Mouse (Mus musculus): Measurements from ENCODE around the gene Ttc39d. TPM values are rescaled to one million over a fixed set of nuclear protein-coding genes. Genes with fewer than 3 reads are reported as not detected.
A peak's percentile ranks its signal among the peaks of the same experiment; 100 is the strongest.

Gene Ttc39d
- not detected for total RNA-seq (2018; cell fraction: chromatin; rRNA removed)
- under 1 TPM in 1 of 26 experiments, not detected in 25; 0.05 TPM for total RNA-seq (2018; cell fraction: cytosol; rRNA removed)
- total RNA-seq (2018; cell fraction: nucleus; rRNA removed), result under 1 TPM in 1 of 26 experiments, not detected in 25; 0.21 TPM
- not detected in 3 replicates for polyA plus RNA-seq (2018)

GRCm38 (mm10) chr17:80206671-80207581 lies at the start of gene Ttc39d, which contains the start of gene Srsf7:
TSS of gene Ttc39d (plus strand) at chr17:80207460.
TSS of gene Srsf7 (minus strand) at chr17:80207307.
- H3K27ac ChIP-seq, result peak within 1 kb of the TSS; percentile 59
- H3K79me2 ChIP-seq (ENCODE audit: inconsistent target), result peaks cover 43% of the 10 kb centered on the region
- 2% methylated on average over 88 of the region's 95 CpGs for WGBS (ENCODE audit: missing documents)

DNA sequence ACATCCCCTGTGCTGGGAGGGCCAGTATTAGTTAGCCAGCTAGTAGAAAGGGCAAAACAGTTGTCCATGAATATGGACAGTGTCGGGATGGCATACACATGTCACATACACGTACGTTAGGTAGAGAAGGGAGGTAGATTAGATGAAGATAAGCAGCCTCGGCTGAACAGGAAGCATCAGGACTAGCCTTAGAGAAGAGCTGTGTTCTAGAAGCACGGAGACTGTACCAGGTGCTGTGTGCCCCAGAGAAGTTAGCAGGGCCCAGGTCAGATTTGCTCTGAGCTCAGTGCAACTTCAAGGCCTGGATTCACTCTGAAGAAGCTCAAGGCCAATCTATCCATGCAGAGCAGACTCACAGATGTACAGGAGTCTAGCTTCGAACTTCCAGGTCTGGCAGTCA lies 49.8 kb upstream of the Ttc39d start:
- no peaks in the 10 kb centered on the region for H3K79me2 ChIP-seq (ENCODE audit: inconsistent target)

More at GRCm38 (mm10) chr17:80206671-80207581, at the start of gene Ttc39d, which contains the start of gene Srsf7:
- Histone ChIP-seq H3K4me3 (ENCODE audit: inconsistent target) (peak within 1 kb of the TSS; percentile 77), H3K36me3 (ENCODE audit: inconsistent target) (peaks cover 28% of the 10 kb centered on the region)

DNA sequence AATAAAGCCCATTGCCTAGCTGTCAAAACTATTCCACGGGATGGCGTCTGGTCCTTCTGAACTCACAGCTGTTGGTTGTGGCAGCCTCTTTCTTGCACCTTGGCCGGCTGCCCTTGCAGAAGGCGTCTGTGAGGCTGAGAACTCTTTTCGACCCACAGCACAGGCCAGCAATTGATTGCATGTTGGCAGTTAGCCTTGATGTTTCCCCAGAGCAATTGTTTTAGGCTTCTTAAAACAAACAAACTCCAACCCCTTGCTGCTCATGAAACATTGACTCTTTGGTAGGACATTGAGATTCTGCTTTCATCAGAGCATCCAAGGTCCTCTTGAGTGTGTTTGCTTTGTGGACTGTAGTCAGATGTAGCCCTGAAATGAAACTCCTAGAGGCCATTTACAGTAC lies 46.8 kb upstream of the Ttc39d start:
- WGBS (ENCODE audit: missing documents), result 86% methylated on average over 5 of the region's 5 CpGs
- Histone ChIP-seq H3K79me2 (ENCODE audit: inconsistent target) (no peaks in the 10 kb centered on the region), H3K36me3 (ENCODE audit: inconsistent target) (no peaks in the 10 kb centered on the region), H3K4me3 (ENCODE audit: inconsistent target) (no peak overlapping the region), H3K27ac (no peak overlapping the region)

More for the DNA sequence above, 49.8 kb upstream of the Ttc39d start:
- 80% methylated on average over 6 of the region's 6 CpGs for WGBS (ENCODE audit: missing documents)
- Histone ChIP-seq H3K27ac (no peak overlapping the region), H3K4me3 (ENCODE audit: inconsistent target) (no peak overlapping the region), H3K36me3 (ENCODE audit: inconsistent target) (no peaks in the 10 kb centered on the region)

- H3K27ac ChIP-seq, result no peak overlapping the region
- 91% methylated on average over 8 of the region's 8 CpGs for WGBS (ENCODE audit: missing documents)
These were observed 43.3 kb upstream of the Ttc39d start for GRCm38 (mm10) chr17:80163991-80164390.

DNA sequence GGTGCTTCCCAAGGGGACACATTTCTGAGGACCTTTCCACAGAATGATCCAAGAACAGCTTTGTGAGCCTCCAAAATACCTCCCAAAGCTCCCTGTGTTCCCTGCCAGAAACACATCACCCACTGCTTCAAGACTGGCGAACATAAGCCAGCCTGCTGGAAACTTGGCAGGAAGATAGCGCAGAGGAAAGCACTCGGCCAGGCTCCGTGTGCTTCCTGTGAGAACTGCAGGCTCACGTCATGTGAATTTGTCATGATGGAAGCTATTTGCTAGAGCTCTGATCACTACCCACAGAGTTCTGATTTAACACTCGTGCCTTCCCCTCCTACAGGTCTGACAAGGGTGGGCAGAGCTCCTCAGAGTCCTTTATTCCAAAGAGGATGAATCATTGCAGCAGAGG lies 41.5 kb upstream of the Ttc39d start:
- Histone ChIP-seq H3K4me3 (ENCODE audit: inconsistent target) (no peak overlapping the region), H3K79me2 (ENCODE audit: inconsistent target) (no peaks in the 10 kb centered on the region), H3K27ac (no peak overlapping the region), H3K36me3 (ENCODE audit: inconsistent target) (no peaks in the 10 kb centered on the region)
- 50% methylated on average over 6 of the region's 6 CpGs for WGBS (ENCODE audit: missing documents)

More at GRCm38 (mm10) chr17:80163991-80164390, 43.3 kb upstream of the Ttc39d start:
- Histone ChIP-seq H3K4me3 (ENCODE audit: inconsistent target) (no peak overlapping the region), H3K79me2 (ENCODE audit: inconsistent target) (no peaks in the 10 kb centered on the region), H3K36me3 (ENCODE audit: inconsistent target) (no peaks in the 10 kb centered on the region)

- Histone ChIP-seq H3K4me3 (ENCODE audit: inconsistent target) (no peak overlapping the region), H3K27ac (no peak overlapping the region), H3K36me3 (ENCODE audit: inconsistent target) (no peaks in the 10 kb centered on the region), H3K79me2 (ENCODE audit: inconsistent target) (no peaks in the 10 kb centered on the region)
- 90% methylated on average over 6 of the region's 6 CpGs for WGBS (ENCODE audit: missing documents)
These were observed 40.9 kb upstream of the Ttc39d start for GRCm38 (mm10) chr17:80166346-80166745.

GRCm38 (mm10) chr17:80167436-80167835 lies 39.8 kb upstream of the Ttc39d start:
- Histone ChIP-seq H3K4me3 (ENCODE audit: inconsistent target) (no peak overlapping the region), H3K36me3 (ENCODE audit: inconsistent target) (no peaks in the 10 kb centered on the region), H3K27ac (no peak overlapping the region), H3K79me2 (ENCODE audit: inconsistent target) (no peaks in the 10 kb centered on the region)
- WGBS (ENCODE audit: missing documents), result 95% methylated on average over 4 of the region's 4 CpGs

DNA sequence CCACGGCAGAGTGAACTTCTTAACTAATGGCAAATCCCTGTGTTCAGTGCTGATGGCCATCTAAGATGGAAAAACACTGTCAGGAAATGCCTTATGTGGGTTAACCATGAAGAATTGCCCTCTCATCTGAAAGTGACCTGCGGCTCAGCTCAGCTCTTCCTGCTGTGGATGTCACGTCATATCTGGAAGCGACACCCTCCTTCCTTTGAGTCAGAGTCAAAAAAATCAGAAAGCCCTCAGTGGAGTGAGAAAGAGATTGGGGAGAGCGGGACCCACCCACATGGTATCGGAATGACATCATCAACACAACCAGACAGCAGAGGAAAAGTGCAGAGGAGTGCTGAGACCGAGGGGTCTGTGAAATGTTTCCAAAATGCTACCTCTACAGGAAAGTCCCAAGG lies 39.4 kb upstream of the Ttc39d start:
- 80% methylated on average over 5 of the region's 7 CpGs for WGBS (ENCODE audit: missing documents)
- no peak overlapping the region for H3K4me3 ChIP-seq (ENCODE audit: inconsistent target)
- no peaks in the 10 kb centered on the region for H3K79me2 ChIP-seq (ENCODE audit: inconsistent target)
- no peak overlapping the region for H3K27ac ChIP-seq
- H3K36me3 ChIP-seq (ENCODE audit: inconsistent target), result no peaks in the 10 kb centered on the region

- Histone ChIP-seq H3K79me2 (ENCODE audit: inconsistent target) (no peaks in the 10 kb centered on the region), H3K36me3 (ENCODE audit: inconsistent target) (no peaks in the 10 kb centered on the region), H3K4me3 (ENCODE audit: inconsistent target) (no peak overlapping the region), H3K27ac (no peak overlapping the region)
- 85% methylated on average over 15 of the region's 16 CpGs for WGBS (ENCODE audit: missing documents)
These were observed 38.7 kb upstream of the Ttc39d start for GRCm38 (mm10) chr17:80168425-80169182.

GRCm38 (mm10) chr17:80169792-80170191 lies 37.5 kb upstream of the Ttc39d start:
- Histone ChIP-seq H3K27ac (no peak overlapping the region), H3K36me3 (ENCODE audit: inconsistent target) (no peaks in the 10 kb centered on the region), H3K4me3 (ENCODE audit: inconsistent target) (no peak overlapping the region), H3K79me2 (ENCODE audit: inconsistent target) (no peaks in the 10 kb centered on the region)
- 90% methylated on average over 6 of the region's 6 CpGs for WGBS (ENCODE audit: missing documents)

DNA sequence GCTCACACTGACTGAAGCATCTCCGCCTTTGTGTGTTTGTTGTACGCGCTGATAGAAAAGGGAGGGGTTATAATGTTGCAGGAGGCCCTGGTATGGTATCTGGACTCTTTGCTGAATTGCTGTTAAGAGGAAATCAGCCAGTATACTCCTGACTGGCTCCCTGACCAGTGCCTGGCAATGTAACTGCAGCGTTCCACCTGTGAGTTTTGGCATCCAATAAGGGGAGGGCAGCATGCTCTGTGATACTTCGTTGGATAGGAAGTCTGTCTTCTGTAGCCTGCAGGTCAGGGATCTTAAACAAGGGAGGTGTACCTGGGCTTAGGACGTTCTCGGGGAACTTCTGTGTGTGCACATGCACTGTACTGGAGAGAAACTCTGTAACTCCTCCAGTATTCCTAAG lies 36.3 kb upstream of the Ttc39d start:
- H3K79me2 ChIP-seq (ENCODE audit: inconsistent target), result no peaks in the 10 kb centered on the region
- H3K4me3 ChIP-seq (ENCODE audit: inconsistent target), result no peak overlapping the region
- H3K36me3 ChIP-seq (ENCODE audit: inconsistent target), result no peaks in the 10 kb centered on the region
- WGBS (ENCODE audit: missing documents), result 85% methylated on average over 7 of the region's 7 CpGs
- no peak overlapping the region for H3K27ac ChIP-seq

DNA sequence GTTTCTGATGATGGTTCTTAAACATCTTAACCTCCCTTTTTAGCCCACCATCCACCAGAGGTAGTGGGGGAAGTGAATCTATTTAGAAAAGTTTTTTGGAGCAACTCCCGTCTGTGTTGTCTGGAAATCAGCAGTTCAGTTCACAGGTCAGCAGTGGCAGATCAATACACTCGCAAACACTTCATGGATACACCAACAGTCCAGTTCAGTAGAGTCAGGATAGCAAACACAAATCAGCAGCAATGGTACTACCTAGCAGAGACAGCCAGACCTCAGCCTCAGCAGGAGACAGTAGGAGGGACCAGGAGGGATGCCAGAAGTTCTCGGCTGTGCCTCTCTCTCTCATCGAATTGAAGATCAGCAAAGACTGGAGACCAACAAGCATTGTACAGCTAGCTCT lies 35.3 kb upstream of the Ttc39d start:
- Histone ChIP-seq H3K36me3 (ENCODE audit: inconsistent target) (no peaks in the 10 kb centered on the region), H3K27ac (peak overlapping the region; percentile 60), H3K4me3 (ENCODE audit: inconsistent target) (no peak overlapping the region), H3K79me2 (ENCODE audit: inconsistent target) (no peaks in the 10 kb centered on the region)
- 94% methylated on average over 4 of the region's 4 CpGs for WGBS (ENCODE audit: missing documents)

DNA sequence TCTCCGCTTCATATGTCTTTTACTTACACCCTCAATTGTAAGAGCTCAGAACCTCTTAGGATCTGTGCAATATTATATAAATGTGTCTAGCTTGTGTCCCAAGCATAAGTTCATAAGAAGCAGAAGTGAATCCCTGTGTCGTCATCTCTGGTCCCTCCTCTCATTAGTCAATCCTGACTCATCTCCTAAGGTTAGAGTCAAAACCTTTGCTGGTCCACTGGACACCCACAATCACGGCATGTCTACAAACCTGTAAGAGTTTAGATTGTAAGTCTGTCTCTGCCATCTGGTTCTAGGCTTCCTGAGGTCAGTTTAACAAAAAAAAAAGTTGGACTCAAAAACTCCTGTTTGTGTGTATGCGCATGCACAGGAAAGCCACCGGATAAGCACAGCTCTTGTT lies 34.5 kb upstream of the Ttc39d start:
- WGBS (ENCODE audit: missing documents), result 40% methylated on average over 5 of the region's 5 CpGs
- Histone ChIP-seq H3K27ac (peak overlapping the region; percentile 60), H3K4me3 (ENCODE audit: inconsistent target) (no peak overlapping the region)

GRCm38 (mm10) chr17:80173708-80174107 lies 33.6 kb upstream of the Ttc39d start:
- WGBS (ENCODE audit: missing documents), result 100% methylated on average over 2 of the region's 2 CpGs

More for the DNA sequence above, 34.5 kb upstream of the Ttc39d start:
- no peaks in the 10 kb centered on the region for H3K36me3 ChIP-seq (ENCODE audit: inconsistent target)
- H3K79me2 ChIP-seq (ENCODE audit: inconsistent target), result no peaks in the 10 kb centered on the region

More at GRCm38 (mm10) chr17:80173708-80174107, 33.6 kb upstream of the Ttc39d start:
- Histone ChIP-seq H3K27ac (0 out of 2 replicates have a peak overlapping the region, but pooled peaks have one; percentile 60), H3K36me3 (ENCODE audit: inconsistent target) (no peaks in the 10 kb centered on the region), H3K4me3 (ENCODE audit: inconsistent target) (no peak overlapping the region), H3K79me2 (ENCODE audit: inconsistent target) (no peaks in the 10 kb centered on the region)

Data from macrophage (primary cell).